Mouse (Mus musculus) spleen, postnatal 14 days (tissue): ENCODE data around the gene Mmp25.
A peak's percentile ranks its signal among the peaks of the same experiment; 100 is the strongest.

ENCODE experiments used
- DNase-seq, 2 experiments: peaks; one replicate each; pipeline ENCODE4 v3.0.0; 2021 to 2022; ENCODE audit warnings: low spot score in 2 of 2

The Mmp25 gene

DNA sequence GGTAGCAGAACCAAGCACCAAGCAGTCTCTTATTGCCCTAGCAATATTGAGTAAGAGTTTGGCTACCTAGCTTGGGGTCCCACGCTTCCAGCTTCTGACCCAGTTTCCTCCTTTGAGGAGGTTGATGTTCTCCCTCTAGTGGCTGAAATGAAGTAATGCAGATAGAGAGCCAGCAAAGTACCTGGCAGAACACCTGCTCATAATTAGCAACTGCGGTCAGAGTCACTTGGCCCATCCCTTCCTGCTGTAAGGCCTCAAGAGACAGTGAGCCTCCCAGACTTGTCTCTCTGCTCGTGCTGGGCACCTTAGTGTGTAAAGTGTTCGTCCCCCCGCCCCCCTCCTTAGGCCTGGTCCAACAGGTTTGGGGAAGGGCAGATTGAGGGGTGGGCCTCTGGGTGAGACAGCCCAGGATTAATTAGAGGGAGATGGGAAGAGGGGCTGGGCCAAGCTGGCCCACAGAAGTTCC lies 19.5 kb upstream of the Mmp25 start:
- no peak for DNase-seq

DNA sequence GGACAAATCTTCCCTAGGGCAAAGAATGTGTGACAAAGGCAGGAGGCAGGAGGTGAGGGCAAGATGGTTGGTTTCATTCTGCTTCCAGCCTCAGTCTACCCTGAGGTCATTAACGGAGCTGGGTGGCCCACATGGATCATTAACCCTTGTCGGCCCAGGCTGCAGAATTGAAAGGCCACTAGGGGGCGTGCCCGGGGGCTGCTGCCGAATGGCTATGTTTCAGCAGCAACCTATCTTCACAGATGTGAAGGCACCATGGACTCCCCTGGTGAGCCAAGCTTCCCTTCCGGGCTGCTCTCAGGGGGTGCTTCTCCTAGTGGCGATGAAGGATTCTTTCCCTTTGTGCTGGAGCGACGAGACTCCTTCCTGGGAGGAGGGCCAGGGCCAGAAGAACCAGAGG lies 16.4 kb upstream of the Mmp25 start:
- DNase-seq: no peak

DNA sequence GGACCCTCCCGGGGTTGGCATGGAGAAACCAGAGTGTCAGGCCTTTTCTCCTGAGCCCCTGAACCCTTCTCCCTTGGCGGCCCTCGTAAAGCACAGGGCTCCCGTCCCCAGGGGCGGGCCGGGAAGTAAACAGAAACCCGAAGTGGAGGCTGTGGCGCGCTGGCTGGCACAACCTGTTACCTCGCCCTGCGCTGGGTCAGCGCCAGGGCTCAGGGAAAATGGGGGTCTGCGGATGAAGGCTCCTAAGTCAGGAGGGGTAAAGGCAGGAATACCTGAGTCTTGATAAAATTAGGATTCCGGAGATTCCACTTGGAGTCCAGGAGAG lies 15.8 kb upstream of the Mmp25 start:
- DNase-seq: no peak

DNA sequence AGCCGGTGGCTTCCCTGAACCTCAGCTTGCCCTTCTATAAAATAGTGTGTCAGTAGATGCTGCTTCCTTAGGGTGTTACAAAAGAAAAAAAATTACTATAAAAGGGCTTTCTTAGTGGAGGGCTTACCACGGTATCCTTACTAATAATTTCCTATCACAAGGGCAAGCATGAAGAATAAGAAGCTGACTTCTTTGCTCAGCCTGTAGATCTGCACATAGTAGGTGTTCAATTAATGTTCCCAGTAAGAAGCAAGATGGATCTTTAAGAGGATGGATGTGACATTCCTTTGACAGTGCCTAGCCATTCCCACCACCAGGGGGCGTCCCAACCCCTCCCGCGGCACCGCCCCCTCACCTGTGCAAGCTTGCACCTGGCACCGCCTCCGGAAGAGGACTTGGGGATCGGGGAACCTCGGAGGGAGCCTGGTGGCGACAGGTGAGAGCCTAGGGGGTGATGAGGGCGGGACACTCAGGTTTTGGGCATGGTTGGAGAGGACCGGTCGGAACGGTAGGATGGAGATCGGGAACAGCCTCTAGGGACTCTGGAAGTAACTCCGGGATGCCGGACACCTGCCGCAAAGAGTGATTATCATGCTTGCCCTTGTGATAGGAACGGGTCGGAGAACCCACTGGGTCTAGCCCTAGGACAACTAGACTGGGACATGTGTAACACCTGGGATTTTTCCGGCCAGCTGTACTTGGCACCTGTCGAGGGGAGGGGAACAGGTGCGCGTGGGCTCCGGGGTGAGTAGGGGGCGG lies 15.2 kb upstream of the Mmp25 start, which contains the start of gene Bicdl2:
Gene Bicdl2 (plus strand): TSS at position 390 of the 759 bp plus-strand sequence.
- no peak for DNase-seq

DNA sequence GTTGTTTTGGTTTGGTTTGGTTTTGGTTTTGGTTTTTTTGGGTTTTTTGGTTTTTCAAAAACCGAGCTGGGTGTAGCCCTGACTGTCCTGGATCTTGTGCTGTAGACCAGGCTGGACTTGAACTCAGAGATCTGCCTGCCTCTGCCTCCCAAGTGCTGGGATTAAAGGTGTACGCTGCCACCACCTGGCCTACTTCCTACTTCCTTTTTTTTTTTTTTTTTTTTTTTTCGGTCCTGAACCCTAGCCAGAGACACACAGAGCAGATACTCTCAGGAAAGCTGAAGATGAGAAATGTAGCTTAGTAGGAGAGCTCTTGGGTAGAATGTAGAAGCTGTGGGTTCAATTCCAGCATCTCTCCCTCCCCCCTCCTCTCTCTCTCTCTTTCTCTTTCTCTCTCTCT lies 13.4 kb upstream of the Mmp25 start:
- no peak for DNase-seq

DNA sequence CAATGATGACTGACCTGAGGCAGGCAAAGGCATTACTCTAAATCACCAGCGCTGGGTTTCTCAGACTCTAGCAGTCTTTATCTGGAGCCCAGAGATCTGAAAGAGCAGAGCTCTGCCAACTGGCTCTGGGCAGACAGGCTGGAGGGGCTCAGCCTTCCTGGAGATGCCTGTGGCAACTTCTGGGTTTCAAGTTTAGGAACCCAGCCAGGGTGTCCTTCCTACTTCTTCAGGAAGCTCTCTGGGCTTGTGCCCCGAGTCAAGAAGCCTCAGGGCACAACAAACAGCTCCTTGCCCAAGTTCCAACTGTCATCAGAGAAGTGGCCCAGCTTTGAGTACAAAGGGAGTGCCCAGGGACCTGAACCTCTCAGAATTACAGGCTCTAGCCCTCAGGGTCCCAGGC lies 9.3 kb upstream of the Mmp25 start:
- DNase-seq: no peak

DNA sequence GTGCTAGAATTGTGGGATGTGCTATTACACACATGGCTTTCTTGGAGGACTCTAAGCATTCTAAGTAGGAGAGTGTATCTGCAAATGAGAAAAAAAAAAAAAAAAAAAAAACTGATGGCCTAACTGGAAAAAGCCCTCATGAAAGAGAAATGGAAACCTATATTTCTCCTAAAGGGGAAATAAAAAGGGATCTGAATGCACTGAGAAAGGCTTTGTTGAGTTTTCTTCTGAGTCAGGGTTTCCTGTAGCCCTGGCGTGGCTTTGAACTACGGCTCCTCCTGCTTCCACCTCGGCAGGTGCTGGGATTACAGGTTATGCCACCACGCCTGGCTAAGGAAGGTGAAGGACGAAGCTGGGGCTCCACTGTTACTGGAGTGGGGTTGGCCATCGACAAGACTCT lies 8.9 kb upstream of the Mmp25 start:
- DNase-seq: no peak

DNA sequence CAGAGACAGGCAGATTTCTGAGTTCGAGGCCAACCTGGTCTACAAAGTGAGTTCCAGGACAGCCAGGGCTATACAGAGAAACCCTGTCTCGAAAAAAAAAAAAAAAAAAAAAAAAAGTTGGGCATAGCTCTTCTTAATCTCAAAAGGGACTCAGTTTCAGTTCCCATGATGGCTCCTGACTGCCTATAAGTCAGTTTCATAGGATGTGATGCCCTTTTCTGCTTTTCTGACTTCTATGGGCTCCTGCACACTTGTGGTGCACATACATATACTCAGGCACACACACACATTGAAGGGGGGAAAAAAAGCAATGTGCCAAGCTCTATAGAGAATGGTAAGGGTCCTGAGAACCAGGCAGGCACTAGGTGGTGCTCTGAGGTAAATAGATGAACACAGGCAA lies 8.2 kb upstream of the Mmp25 start:
- DNase-seq: no peak

DNA sequence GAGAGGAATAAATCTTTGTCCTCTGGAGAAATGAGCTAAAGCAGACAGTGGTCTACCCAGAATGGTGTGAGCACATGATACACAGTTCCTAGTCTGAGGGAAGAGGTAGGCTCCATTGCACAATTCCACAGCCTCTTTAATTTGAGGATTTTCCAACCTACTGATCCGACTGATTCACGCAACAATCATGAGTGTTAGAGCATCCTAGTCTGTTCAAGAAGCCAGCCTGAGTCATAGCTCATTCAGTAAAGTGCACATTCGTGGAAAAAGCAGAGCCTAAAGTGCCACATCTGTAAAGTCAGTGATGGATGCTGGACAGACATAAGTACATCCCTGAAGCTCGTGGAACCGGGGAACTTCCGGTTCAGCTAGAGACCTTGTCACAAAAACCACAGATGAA lies 6.3 kb upstream of the Mmp25 start:
- no peak for DNase-seq

DNA sequence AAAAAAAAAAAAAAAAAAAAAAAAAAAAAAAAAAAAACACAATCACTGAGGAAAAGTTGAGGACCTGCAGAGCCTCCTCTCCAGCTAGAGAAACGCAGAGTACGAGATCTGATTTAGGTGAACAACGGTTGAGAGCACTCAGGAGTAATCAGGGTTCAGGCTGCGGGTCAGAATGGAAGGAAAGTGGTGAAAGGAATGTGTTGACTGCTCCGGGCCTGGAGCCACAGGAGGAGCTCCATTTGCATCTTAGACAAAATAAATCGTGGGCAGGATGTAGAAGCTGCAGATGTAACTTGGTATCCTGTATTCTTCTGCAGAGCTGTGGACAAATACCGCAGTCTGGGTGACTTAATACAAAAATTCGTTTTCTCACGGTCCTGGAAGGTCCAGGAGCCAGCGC lies 817 bp upstream of the Mmp25 start:
- DNase-seq: no peak

DNA sequence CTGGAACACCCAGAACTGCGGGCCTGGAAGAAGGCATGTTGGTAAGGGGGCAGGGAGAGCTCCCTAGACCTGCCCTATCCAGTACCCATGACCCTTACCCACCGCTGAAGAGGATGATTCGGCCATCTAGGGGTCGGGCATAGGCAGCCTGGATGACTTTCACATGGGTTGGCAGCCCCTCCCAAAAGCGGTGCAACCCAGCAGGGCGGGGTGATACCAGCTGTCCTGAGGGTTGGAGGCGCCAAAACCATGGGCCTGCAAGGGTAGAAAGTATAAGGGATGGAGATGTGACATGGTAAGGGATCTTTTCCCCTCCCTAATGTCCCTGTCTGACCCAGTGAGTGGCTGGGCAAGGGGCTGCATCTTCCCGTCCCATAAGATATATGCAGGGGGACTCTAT lies 13.8 kb downstream of the Mmp25 start:
- DNase-seq: no peak

DNA sequence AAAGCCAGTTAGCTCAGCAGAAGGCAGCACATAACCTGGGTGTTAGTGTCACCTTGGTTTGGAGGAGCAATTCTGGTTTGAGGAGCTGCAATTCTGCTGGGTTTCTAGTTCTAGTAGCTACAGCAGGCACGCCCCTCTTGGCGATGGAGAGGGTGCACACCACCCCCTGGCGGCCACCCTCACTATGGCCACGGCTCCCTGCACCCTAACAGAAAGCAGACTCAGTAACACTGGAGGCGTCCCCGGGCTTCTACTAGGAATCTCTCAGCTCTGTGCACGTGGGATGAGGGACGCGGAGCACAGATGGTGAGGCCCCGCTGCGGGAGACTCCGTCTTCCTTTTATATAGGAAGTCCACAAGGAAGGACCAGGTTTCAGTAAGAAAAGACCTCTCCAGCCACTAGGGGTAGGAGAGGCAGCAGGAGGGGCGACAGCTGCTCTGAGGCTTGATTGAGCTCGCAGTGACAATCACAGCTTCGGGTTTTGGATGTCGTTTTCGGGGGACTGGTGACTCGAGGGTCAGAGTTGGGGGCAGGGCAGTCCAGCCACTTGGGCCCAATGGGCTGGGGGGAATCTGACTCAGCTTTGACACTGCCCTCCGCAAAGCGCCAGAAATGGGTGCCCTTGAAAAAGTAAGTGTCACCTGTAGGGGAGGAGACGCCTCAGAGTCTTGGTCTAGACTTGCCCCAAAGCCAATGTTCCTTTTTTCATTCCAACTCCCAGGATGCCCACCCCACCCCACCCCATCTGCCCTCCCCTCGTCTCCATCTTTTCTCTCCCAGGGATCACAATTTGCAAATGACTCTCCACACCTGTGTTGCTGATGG lies 14.7 kb downstream of the Mmp25 start:
- DNase-seq: peak; percentile 51 to 71

DNA sequence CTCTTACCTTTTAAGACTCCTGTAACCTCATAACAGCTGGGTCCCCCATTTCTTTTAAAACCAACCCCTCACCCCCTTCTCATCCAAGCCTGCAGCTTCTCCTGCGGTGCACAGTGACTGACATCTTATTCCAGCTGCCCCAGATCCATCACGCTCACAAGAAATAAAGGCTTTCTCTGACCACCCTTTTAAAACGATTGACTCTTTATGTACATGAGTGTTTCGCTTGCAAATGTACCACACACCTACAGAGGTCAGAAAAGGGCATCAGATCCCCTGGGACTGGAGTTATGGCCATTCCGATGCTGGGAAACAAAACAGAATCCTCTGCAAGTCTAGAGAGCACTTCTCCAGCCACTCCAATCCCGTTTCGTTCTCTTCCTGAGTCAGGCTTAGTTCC lies 17.3 kb downstream of the Mmp25 start:
- no peak for DNase-seq

DNA sequence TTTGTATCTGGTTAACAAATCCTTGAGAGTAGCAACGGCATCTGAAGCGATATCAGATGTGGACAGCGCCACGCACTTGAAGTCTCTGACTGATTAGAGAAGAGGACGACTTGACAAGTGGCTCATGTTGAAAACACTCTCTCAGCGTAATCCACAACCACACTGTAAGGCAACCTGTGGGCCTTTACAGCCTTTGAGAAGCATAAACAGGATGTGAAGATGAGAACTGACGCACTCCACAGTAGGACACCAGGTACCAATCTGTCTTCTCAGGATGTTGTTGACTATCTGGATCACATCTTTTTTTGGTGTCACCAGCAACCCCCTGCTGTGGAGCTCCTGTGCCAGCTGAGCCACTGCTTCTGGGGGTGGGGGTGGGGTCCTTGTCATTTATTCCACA lies 24.7 kb downstream of the Mmp25 start:
- DNase-seq: no peak

DNA sequence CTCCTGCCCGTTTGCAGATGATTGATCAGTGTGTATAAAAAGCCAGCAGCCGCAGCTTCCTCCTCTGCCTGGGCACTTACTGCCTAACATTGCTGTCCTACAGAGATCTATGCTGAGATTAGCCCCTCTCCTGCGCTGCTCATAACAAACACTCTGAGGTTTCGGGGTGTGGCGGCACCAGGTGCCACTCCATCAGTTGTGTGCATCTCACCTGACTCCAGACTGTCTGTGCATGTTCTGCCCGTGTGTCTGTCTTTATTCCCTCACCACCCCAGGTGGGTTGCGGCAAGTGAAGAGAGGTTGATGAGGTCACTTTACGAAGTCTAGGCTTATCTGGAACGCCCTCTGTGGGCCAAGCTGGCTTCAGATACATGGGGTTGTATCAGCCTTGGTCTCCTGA lies 28.0 kb downstream of the Mmp25 start:
- no peak for DNase-seq

DNA sequence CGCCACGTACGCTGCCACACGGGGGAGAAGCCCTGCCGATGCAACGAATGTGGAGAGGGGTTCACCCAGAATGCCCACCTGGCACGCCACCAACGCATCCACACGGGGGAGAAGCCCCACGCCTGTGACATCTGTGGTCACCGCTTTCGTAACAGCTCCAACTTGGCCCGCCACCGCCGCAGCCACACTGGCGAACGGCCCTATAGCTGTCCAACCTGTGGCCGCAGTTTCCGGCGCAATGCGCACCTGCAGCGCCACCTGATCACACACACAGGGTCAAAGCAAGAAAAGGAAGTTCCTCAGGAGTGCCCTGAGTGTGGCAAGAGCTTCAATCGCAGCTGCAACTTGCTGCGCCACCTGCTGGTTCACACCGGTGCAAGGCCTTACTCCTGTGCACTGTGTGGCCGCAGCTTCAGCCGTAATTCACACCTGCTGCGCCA lies 34.7 kb downstream of the Mmp25 start:
- peak; percentile 52 to 67 for DNase-seq

DNA sequence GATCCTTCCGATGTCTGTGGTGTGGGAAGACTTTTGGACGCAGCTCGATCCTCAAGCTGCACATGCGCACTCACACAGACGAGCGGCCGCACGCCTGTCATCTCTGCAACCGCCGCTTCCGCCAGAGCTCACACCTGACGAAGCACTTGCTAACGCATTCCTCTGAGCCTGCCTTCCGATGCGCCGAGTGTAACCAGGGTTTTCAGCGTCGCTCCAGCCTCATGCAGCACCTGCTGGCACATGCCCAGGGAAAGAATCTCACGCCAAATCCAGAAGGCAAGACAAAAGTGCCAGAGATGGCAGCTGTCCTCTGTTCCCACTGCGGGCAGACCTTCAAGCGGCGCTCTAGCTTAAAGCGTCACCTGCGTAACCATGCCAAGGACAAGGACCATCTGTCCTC lies 35.5 kb downstream of the Mmp25 start:
- DNase-seq: no peak

DNA sequence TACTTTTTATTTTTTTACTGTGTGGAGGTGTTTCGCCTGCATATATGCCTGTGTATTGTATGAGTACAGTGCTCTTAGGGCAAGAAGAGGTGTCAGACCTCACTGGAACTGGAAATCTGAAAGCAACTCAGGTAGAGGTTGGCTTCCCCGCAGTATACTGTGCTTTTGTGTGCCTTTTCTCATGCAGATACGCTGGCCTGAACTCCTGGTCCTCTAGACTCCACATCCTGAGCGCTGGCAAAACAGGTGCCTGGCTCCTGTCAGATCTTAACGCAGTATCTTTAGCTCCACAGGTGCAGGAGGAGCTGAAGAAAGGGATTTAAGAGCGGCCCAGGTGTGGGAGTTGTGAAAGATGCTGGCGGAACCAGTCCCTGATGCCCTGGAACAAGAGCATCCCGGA lies 39.9 kb downstream of the Mmp25 start:
- DNase-seq: no peak

DNA sequence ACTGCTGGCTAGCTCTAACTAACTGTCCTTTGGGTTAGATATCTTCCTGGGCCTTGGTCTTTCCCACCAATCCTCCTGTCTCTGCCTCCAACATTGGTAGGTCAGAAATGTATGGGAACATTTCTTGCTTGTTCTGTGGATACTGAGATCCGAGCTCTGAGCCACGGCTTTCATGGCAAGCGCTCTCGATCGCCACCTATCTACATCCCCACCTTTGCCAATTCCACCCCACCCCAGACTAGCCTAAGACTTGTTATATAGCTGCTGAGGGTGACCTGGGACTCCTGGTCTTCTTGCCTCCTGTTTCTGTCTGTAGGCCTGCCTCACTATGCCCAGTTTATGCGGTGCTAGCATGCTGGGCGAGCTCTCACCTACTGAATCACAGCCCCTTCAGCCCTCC lies 40.7 kb downstream of the Mmp25 start:
- no peak for DNase-seq

DNA sequence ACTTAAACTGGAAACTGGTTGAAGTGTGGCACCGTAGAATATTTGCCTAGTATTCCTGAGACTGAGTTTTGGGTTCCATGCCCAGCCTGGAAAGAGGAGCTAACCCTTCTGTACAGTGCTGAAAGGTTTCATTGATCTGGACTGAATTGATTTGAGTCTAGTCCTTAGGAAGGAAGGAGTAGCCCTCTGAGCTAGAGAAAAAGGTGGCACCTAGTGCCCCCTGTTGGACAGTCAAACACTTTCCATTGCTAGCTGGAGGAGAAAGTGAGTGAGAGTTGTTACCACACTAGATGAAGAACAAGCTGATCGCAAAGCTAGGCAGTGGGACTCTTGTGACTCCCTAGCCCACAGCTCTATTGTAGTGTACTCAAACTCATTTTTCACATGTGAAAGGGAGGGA lies 41.5 kb downstream of the Mmp25 start:
- DNase-seq: no peak

DNA sequence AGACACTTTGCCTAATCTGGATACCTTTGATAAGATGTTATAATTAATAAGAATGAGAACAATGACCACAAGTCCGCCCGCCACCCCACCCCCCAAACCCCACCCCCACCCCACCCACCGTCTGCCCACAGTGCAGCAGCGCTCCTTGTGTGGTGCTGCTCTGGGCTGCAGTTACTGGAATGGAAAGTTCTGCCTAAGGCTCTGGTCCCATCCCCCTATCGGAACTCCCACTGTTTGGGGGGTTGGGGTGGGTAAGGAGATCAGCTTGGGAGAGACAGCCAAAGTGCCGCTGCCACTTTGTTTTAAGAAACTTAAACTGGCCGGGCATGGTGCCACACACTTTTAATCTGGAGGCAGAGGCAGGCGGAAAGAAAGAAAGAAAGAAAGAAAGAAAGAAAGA lies 42.0 kb downstream of the Mmp25 start:
- DNase-seq: no peak

DNA sequence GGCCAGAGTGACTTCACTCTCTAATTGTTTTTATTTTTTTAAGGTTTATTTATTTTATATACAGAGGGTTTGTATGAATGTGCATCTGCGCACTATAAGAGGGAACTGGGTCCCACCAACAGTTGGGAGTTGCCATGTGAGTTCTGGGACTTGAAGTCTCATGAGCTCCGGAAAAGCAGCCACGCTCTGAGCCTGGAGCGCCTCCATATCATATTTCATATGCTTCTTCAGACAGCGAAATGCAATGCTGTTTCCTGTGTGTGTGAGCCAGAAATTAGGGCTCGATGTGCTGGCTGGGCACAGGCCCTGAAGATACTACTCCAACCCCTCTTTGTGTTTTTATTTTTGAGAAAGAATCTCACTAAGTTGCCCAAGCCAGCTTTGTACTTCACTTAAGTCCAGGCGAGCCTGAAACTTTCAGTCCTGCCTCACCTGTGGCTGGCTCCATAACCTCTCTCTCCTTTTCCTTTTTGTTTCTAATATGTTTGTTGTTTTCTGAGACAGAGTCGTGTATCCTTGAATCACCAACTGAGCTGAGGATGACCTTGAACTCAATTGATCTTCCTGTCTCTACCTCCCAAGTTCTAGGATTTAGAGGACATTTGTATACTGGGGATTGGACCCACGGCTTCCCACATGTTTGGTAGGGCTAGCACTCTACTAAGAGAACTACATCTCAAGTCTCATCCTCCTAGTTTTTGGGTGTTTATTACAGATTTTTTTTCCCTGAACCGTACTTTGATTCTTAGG lies 43.1 kb downstream of the Mmp25 start:
- no peak for DNase-seq
